Mouse (Mus musculus): ENCODE data around the gene C2cd2. TPM values are rescaled to one million over a fixed set of nuclear protein-coding genes. Genes with fewer than 3 reads are reported as not detected.

C2cd2 gene
- polyA plus RNA-seq, 1 experiment from 2014 or later, result 19.4 TPM

DNA sequence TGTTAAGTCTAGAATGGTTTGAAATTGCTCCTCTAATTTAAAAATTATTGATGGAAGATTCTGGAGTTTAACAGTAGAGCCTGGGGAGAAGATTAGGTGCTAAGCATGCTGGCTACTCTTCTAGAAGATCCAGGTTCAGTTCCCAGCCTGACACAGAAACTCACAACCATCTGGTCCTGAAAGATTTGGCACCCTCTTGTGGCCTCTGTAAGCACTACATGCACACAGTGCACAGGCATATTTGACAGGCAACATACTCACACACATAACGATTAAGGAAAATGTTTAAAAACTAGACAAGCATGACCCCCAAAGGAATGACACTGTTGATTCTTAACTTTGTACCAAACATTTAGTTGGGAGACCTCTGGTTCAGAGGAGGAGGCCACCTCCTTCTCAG, 83.3 kb downstream of the C2cd2 start:
- no peak overlapping the region for H3K9ac ChIP-seq (ENCODE audit: low read depth, low read length)
- 72% methylated on average over 1 of the region's 1 CpGs for WGBS
- H3K4me1 ChIP-seq (ENCODE audit: control insufficient read depth, insufficient read depth, low read depth, low read length), result no peaks in the 10 kb centered on the region
- peaks cover 11% of the 10 kb centered on the region for H3K36me3 ChIP-seq (ENCODE audit: control insufficient read depth, insufficient read depth, low read length)
- no peaks in the 10 kb centered on the region for H3K9me3 ChIP-seq (ENCODE audit: control insufficient read depth, low read length)
- no peak for ATAC-seq
- no peaks in the 10 kb centered on the region for H3K27me3 ChIP-seq (replicated peaks; ENCODE audit: control insufficient read depth, insufficient read depth, low read length)
- no peak overlapping the region for H3K4me2 ChIP-seq (ENCODE audit: low read length)
- no peak overlapping the region for H3K4me3 ChIP-seq (ENCODE audit: low read length)
- no peak overlapping the region for H3K27ac ChIP-seq (ENCODE audit: low read depth, low read length)

DNA sequence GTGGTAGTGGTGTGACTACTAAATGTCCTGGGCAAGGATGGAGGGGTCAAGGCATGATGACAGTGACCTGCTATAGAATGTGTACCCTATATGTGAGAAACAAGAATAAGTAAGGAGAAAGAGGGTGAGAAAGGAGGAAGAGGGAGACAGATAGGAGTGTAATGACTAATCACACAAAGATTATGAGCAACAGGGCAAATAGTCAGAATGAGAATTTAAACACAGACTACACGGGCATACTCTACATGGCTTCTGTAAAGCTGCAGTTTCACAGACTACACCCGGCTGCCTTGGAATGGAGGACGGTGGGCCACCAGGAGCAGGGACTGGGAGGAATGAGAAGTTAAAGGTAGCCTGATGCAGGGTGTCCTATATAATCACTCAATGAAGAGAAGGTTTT, 84.9 kb downstream of the C2cd2 start:
- Histone ChIP-seq H3K9me3 (ENCODE audit: control insufficient read depth, low read length) (no peaks in the 10 kb centered on the region), H3K4me2 (ENCODE audit: low read length) (no peak overlapping the region), H3K36me3 (ENCODE audit: control insufficient read depth, insufficient read depth, low read length) (peaks cover 16% of the 10 kb centered on the region), H3K27me3 (replicated peaks; ENCODE audit: control insufficient read depth, insufficient read depth, low read length) (no peaks in the 10 kb centered on the region), H3K9ac (ENCODE audit: low read depth, low read length) (no peak overlapping the region), H3K4me1 (ENCODE audit: control insufficient read depth, insufficient read depth, low read depth, low read length) (no peaks in the 10 kb centered on the region), H3K27ac (ENCODE audit: low read depth, low read length) (no peak overlapping the region), H3K4me3 (ENCODE audit: low read length) (no peak overlapping the region)
- WGBS, result 97% methylated on average over 3 of the region's 3 CpGs
- ATAC-seq, result no peak

DNA sequence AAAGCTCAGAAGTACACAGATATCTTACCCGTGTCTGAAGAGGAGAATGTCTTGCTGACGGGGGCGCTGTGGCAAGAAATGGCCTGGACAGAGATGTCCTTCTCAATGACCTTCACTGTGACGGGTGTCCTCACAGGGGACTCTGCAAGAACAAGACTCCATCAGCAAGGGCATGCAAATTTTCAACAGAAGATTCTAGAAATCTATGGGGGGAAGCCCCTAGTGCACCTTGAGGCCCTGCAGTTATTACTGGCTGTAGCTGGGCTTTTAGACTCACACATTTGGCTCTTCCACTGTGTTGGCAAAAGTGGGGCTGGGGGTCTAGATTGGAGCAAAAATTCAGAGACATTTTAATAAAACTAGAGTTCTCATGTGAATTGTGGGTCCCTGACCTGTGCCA, 87.3 kb downstream of the C2cd2 start:
- Histone ChIP-seq H3K4me1 (ENCODE audit: control insufficient read depth, insufficient read depth, low read depth, low read length) (no peaks in the 10 kb centered on the region), H3K36me3 (ENCODE audit: control insufficient read depth, insufficient read depth, low read length) (peaks cover 19% of the 10 kb centered on the region), H3K4me2 (ENCODE audit: low read length) (no peak overlapping the region), H3K9ac (ENCODE audit: low read depth, low read length) (no peak overlapping the region), H3K9me3 (ENCODE audit: control insufficient read depth, low read length) (no peaks in the 10 kb centered on the region), H3K4me3 (ENCODE audit: low read length) (no peak overlapping the region), H3K27me3 (replicated peaks; ENCODE audit: control insufficient read depth, insufficient read depth, low read length) (no peaks in the 10 kb centered on the region), H3K27ac (ENCODE audit: low read depth, low read length) (no peak overlapping the region)
- WGBS, result 83% methylated on average over 4 of the region's 4 CpGs
- no peak for ATAC-seq

DNA sequence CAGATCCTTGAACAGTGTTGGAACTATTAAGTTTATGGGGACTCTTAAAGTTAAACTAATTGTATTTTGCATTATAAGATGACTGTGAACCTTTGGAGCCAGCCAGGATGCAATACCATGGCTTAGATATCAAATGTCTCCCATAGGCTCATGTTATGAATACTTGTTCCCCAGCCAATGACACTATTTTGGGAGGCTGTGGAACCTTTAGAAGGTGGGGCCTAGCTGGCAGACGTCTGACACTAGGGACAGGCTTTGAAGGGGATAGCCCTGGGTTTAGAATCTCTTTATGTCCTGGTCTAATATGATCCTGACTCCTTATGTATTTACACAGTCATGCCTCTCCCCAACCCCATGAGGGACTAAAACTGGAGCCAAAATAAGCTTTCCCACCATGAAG, 88.0 kb downstream of the C2cd2 start:
- H3K9me3 ChIP-seq (ENCODE audit: control insufficient read depth, low read length), result no peaks in the 10 kb centered on the region
- no peak for ATAC-seq
- H3K27ac ChIP-seq (ENCODE audit: low read depth, low read length), result no peak overlapping the region
- H3K27me3 ChIP-seq (replicated peaks; ENCODE audit: control insufficient read depth, insufficient read depth, low read length), result no peaks in the 10 kb centered on the region
- 76% methylated on average over 1 of the region's 1 CpGs for WGBS
- H3K9ac ChIP-seq (ENCODE audit: low read depth, low read length), result no peak overlapping the region
- H3K4me3 ChIP-seq (ENCODE audit: low read length), result no peak overlapping the region
- H3K4me2 ChIP-seq (ENCODE audit: low read length), result no peak overlapping the region
- H3K36me3 ChIP-seq (ENCODE audit: control insufficient read depth, insufficient read depth, low read length), result peaks cover 17% of the 10 kb centered on the region
- no peaks in the 10 kb centered on the region for H3K4me1 ChIP-seq (ENCODE audit: control insufficient read depth, insufficient read depth, low read depth, low read length)

DNA sequence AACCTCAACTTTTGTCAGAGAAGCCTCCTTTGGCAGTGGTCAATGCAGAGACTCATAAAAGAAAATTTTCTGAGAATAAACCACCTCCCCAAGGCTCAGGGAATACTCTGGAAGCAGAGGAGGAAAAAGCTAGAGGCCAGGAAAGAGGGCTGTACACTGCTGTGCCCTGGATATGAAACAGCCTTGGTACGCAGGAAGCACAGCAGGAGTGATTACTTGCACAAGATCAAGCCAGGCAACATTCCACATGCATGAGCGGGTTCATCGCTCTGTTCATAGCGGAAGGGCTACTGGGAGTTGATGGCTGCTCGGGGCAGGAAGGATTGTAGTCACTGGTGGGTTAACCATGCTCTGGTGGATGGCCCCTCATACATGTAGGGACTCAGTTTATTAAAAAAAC, 89.7 kb downstream of the C2cd2 start:
- H3K9me3 ChIP-seq (ENCODE audit: control insufficient read depth, low read length), result no peaks in the 10 kb centered on the region
- no peaks in the 10 kb centered on the region for H3K27me3 ChIP-seq (replicated peaks; ENCODE audit: control insufficient read depth, insufficient read depth, low read length)
- ATAC-seq, result no peak
- H3K4me1 ChIP-seq (ENCODE audit: control insufficient read depth, insufficient read depth, low read depth, low read length), result no peaks in the 10 kb centered on the region
- H3K4me2 ChIP-seq (ENCODE audit: low read length), result no peak overlapping the region
- no peak overlapping the region for H3K27ac ChIP-seq (ENCODE audit: low read depth, low read length)
- no peak overlapping the region for H3K4me3 ChIP-seq (ENCODE audit: low read length)
- peaks cover 16% of the 10 kb centered on the region; the same call in 1 of the 2 replicates for H3K36me3 ChIP-seq (ENCODE audit: control insufficient read depth, insufficient read depth, low read length)
- 62% methylated on average over 5 of the region's 5 CpGs for WGBS
- H3K9ac ChIP-seq (ENCODE audit: low read depth, low read length), result no peak overlapping the region

DNA sequence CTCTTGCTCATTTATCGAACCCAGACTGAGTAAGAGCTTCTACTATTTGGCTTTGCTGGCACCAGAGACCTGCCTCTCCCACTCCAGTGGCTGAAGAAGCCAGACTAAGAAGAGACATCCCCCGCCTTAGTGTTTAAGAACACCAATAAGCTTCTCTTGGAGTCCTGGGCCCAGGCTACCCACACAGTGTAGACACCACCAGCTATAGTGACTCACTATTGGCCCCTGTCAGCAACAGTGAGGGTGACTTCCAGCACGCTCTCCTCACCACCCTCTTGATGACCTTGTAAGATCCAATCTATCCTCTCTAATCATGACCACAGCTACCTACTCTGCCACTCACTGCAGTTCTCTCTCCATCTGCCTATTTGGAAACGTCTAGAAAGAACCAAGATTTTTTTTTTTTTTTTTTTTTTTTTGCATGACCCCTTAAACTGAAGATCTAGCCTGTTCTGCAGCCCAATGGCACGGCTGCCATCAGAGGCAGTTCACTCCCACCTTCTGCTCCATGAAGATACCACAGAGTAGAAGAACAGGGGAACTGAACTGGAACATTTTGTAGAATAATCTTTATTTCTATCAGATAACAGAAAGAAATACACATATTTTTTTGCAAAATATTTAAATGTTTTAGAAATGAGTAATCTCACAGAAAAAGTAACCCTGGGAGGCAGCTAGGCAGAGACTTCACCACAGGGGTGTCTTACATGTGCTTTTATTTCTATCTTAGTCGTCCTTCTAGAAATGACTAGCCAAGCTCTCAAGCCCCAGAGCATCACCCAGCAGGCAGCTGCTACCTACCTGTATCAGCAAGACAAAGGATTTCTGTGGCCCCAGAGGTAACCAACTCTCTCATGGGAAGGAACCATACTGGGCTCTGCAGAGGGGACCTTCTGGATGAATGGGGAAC, 93.0 kb downstream of the C2cd2 start:
- H3K4me2 ChIP-seq (ENCODE audit: low read length), result no peak overlapping the region
- peaks cover 18% of the 10 kb centered on the region; the same call in 1 of the 2 replicates for H3K36me3 ChIP-seq (ENCODE audit: control insufficient read depth, insufficient read depth, low read length)
- H3K9ac ChIP-seq (ENCODE audit: low read depth, low read length), result no peak overlapping the region
- no peak for ATAC-seq
- H3K4me1 ChIP-seq (ENCODE audit: control insufficient read depth, insufficient read depth, low read depth, low read length), result no peaks in the 10 kb centered on the region
- H3K27me3 ChIP-seq (replicated peaks; ENCODE audit: control insufficient read depth, insufficient read depth, low read length), result no peaks in the 10 kb centered on the region
- H3K9me3 ChIP-seq (ENCODE audit: control insufficient read depth, low read length), result no peaks in the 10 kb centered on the region
- H3K27ac ChIP-seq (ENCODE audit: low read depth, low read length), result no peak overlapping the region
- 75% methylated on average over 6 of the region's 6 CpGs for WGBS
- H3K4me3 ChIP-seq (ENCODE audit: low read length), result no peak overlapping the region

- Histone ChIP-seq H3K27me3 (replicated peaks; ENCODE audit: control insufficient read depth, insufficient read depth, low read length) (no peaks in the 10 kb centered on the region), H3K27ac (ENCODE audit: low read depth, low read length) (no peak overlapping the region)
Measured at GRCm38 (mm10) chr16:97863932-97864467, 98.4 kb downstream of the C2cd2 start.

GRCm38 (mm10) chr16:97856050-97856449, 106.3 kb downstream of the C2cd2 start:
- no peak overlapping the region for H3K4me2 ChIP-seq (ENCODE audit: low read length)
- no peak overlapping the region for H3K4me3 ChIP-seq (ENCODE audit: low read length)
- no peaks in the 10 kb centered on the region for H3K36me3 ChIP-seq (ENCODE audit: control insufficient read depth, insufficient read depth, low read length)
- H3K9ac ChIP-seq (ENCODE audit: low read depth, low read length), result no peak overlapping the region
- no peak for ATAC-seq
- no peak overlapping the region for H3K27ac ChIP-seq (ENCODE audit: low read depth, low read length)
- no peaks in the 10 kb centered on the region for H3K4me1 ChIP-seq (ENCODE audit: control insufficient read depth, insufficient read depth, low read depth, low read length)
- H3K9me3 ChIP-seq (ENCODE audit: control insufficient read depth, low read length), result no peaks in the 10 kb centered on the region
- H3K27me3 ChIP-seq (replicated peaks; ENCODE audit: control insufficient read depth, insufficient read depth, low read length), result no peaks in the 10 kb centered on the region

More at GRCm38 (mm10) chr16:97863932-97864467, 98.4 kb downstream of the C2cd2 start:
- no peak overlapping the region for H3K9ac ChIP-seq (ENCODE audit: low read depth, low read length)
- H3K9me3 ChIP-seq (ENCODE audit: control insufficient read depth, low read length), result no peaks in the 10 kb centered on the region
- no peaks in the 10 kb centered on the region for H3K4me1 ChIP-seq (ENCODE audit: control insufficient read depth, insufficient read depth, low read depth, low read length)
- 84% methylated on average over 3 of the region's 3 CpGs for WGBS
- no peak for ATAC-seq
- no peak overlapping the region for H3K4me3 ChIP-seq (ENCODE audit: low read length)
- no peak overlapping the region for H3K4me2 ChIP-seq (ENCODE audit: low read length)
- peaks cover 9% of the 10 kb centered on the region; the same call in 1 of the 2 replicates for H3K36me3 ChIP-seq (ENCODE audit: control insufficient read depth, insufficient read depth, low read length)

GRCm38 (mm10) chr16:97851741-97852319, 110.6 kb downstream of the C2cd2 start, which contains the start of gene Prdm15:
Prdm15 (minus strand) TSS chr16:97851850.
- Histone ChIP-seq H3K27me3 (replicated peaks; ENCODE audit: control insufficient read depth, insufficient read depth, low read length) (no peaks in the 10 kb centered on the region), H3K4me2 (ENCODE audit: low read length) (peak within 1 kb of the TSS; percentile 72), H3K27ac (ENCODE audit: low read depth, low read length) (peak within 1 kb of the TSS; percentile 100), H3K9me3 (ENCODE audit: control insufficient read depth, low read length) (no peaks in the 10 kb centered on the region), H3K36me3 (ENCODE audit: control insufficient read depth, insufficient read depth, low read length) (no peaks in the 10 kb centered on the region), H3K4me3 (ENCODE audit: low read length) (peak within 1 kb of the TSS; percentile 89), H3K4me1 (ENCODE audit: control insufficient read depth, insufficient read depth, low read depth, low read length) (peaks cover 10% of the 10 kb centered on the region), H3K9ac (ENCODE audit: low read depth, low read length) (peak within 1 kb of the TSS; percentile 95)
- peak; percentile 90 for ATAC-seq
- WGBS, result under 1% methylated on average over 26 of the region's 31 CpGs

Measured in hindbrain, embryonic 16.5 days (tissue).